Mouse (Mus musculus) heart, embryonic 13.5 days (tissue): ENCODE measurements at regions not wholly inside any gene's neighbourhood (a gene's known extent, or its start where the extent isn't known, plus 50 kb on each side); places are given as distances from the start of the nearest gene placed in this dataset.

Source experiments
- ATAC-seq: fragments of 200-750 bp; cut with Nextera tagmentation; 2 replicates; pipeline ENCODE4 v1.8.0; 2017; ENCODE audit warnings: moderate TSS enrichment; ENCODE audit not compliant: insufficient number of reproducible peaks, low FRiP score, low TSS enrichment; ENCODE audit errors: extremely low read depth
- H3K27ac ChIP-seq: fragments of 300-500 bp; sonication (generic); replicated peaks from 2 replicates; pipeline ENCODE4 v1.5.1; 2015; ENCODE audit warnings: moderate library complexity, mild to moderate bottlenecking, inconsistent platforms
- H3K27me3 ChIP-seq: fragments of 300-500 bp; sonication (generic); replicated peaks from 2 replicates; pipeline ENCODE4 v1.6.1; 2015; ENCODE audit warnings: mild to moderate bottlenecking, inconsistent platforms
- H3K36me3 ChIP-seq: fragments of 300-500 bp; sonication (generic); 2 replicates; pipeline ENCODE4 v1.6.1; 2015; ENCODE audit warnings: mild to moderate bottlenecking, inconsistent platforms
- H3K4me1 ChIP-seq: fragments of 300-500 bp; sonication (generic); 2 replicates; pipeline ENCODE4 v1.6.1; 2015; ENCODE audit warnings: inconsistent platforms
- H3K4me2 ChIP-seq: fragments of 300-500 bp; sonication (generic); 2 replicates; pipeline ENCODE4 v1.6.1; 2015; ENCODE audit warnings: inconsistent platforms, mild to moderate bottlenecking, moderate library complexity
- H3K4me3 ChIP-seq: fragments of 300-500 bp; sonication (generic); 2 replicates; pipeline ENCODE4 v1.5.1; 2015; ENCODE audit warnings: moderate library complexity, mild to moderate bottlenecking, inconsistent platforms
- H3K9ac ChIP-seq: fragments of 300-500 bp; sonication (generic); 2 replicates; pipeline ENCODE4 v1.6.1; 2015; ENCODE audit warnings: inconsistent platforms, mild to moderate bottlenecking, moderate library complexity
- H3K9me3 ChIP-seq: fragments of 300-500 bp; sonication (generic); 2 replicates; pipeline ENCODE4 v1.6.1; 2016; ENCODE audit warnings: inconsistent platforms
- WGBS: fragments of 180-500 bp; shearing (Covaris S2); methylation state at CpG from one replicate; pipeline ENCODE4 v1.1.7; 2015; ENCODE audit warnings: mixed read lengths; 5-methylcytosine and 5-hydroxymethylcytosine counted together

DNA sequence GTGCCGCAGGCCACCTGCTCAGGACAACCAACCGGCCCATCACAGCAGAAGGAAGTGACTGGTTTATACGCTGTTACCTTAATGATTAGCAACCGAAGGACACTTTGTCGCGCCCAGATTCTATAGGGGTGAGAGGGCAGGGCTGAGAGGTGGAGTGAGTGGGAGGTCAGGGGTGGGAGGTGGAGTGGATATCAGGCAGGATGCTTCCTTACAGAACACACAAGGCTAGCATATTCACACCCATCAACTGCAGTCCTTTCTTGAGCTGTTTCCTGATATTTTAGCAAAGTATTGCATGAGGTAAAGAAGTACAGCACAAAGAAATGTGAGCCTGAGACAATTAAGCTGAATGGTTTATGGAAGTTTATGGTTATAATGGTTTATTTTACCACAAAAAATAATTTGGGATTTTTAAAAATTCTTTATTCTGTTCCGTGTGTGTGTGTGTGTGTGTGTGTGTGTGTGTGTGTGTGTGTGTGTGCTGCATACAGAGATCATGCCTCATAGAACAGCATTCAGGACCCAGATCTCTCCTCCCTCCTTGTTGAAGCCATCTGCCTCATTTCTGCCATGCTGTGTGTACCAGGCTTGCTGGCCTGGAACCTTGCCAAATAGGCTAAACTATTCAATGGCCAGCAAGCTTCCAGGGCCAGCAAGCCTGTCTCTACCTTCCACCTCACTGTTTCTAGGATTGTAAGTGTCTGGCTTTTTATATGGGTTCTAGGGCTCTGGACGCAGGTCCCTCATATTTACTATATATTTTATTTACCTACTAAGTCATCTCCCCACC, 190.5 kb downstream of the Prkcq start:
- no peak overlapping the region for H3K27ac ChIP-seq
- no peak overlapping the region for H3K4me2 ChIP-seq
- ATAC-seq = no peak
- no peaks in the 10 kb centered on the region for H3K4me1 ChIP-seq
- H3K36me3 ChIP-seq = no peaks in the 10 kb centered on the region
- WGBS = 78% methylated on average over 8 of the region's 8 CpGs
- no peak overlapping the region for H3K4me3 ChIP-seq
- no peaks in the 10 kb centered on the region for H3K9me3 ChIP-seq
- no peaks in the 10 kb centered on the region for H3K27me3 ChIP-seq
- no peak overlapping the region for H3K9ac ChIP-seq

DNA sequence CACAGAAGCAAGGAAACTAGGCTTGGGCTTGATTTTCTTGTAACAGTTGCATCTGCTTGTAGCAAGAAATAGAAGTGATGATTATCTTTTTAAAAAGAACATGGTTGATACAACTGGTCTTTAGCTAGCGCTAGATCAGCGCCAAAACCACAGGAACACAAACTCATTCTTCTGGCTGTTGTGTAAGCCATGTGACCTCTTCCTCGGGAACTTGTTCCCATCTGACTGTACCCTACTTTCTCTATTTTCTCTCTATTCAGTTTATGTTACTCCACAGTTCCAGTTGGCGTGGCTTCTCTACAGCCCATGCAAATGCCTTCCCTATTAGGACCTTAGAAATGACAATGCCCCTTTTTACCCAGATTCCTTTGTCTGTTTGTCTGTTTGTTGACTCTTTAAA, 187.4 kb downstream of the Prkcq start:
- no peak overlapping the region for H3K27ac ChIP-seq
- 85% methylated on average over 4 of the region's 4 CpGs for WGBS
- H3K4me3 ChIP-seq = no peak overlapping the region
- no peaks in the 10 kb centered on the region for H3K4me1 ChIP-seq
- H3K9me3 ChIP-seq = peaks cover 10% of the 10 kb centered on the region
- H3K36me3 ChIP-seq = no peaks in the 10 kb centered on the region
- no peak overlapping the region for H3K4me2 ChIP-seq
- no peak for ATAC-seq
- H3K9ac ChIP-seq = no peak overlapping the region
- H3K27me3 ChIP-seq = no peaks in the 10 kb centered on the region

DNA sequence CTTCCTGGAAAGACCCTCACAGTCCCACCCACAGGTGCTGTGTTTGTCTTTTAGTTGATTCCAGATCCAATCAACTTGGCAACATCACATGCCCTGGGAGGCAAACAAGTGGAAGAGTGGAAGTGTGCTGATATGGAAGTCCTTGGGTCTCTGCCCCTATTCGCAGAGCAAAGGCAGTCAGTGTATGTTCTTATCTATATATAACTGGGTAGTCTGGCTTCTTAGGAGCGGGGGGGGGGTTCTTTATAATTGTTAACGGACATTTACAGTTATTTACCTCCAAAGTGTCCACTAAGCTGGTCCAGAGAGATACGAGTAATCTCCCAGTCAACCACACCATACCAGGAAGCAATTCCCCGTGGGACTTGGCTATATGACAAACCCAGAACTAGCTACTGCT, 184.8 kb downstream of the Prkcq start:
- Histone ChIP-seq H3K27me3 (no peaks in the 10 kb centered on the region), H3K9me3 (peaks cover 10% of the 10 kb centered on the region), H3K4me3 (no peak overlapping the region), H3K4me1 (no peaks in the 10 kb centered on the region), H3K36me3 (no peaks in the 10 kb centered on the region), H3K9ac (no peak overlapping the region), H3K27ac (no peak overlapping the region), H3K4me2 (no peak overlapping the region)
- 75% methylated on average over 5 of the region's 5 CpGs for WGBS
- ATAC-seq = no peak

DNA sequence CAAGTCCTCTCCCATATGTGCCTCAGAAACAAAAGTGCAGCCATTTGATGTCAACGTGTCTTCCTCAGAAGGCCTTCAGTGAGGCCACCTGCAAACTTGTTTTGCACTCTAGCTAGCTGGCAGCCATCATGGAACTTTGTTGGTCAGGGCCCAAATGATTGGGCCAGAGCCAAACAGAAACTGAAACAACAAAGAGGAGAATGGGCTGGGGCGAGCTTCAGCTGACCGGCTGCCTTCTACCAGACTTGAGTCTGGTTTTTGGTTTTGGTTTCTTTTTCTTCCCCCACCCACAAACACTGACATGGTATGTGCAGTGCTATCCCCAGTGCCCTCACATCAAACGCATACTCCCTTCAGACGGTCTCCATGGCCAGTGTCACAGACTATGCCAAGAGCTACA, 183.7 kb downstream of the Prkcq start:
- H3K4me3 ChIP-seq = no peak overlapping the region
- H3K4me1 ChIP-seq = no peaks in the 10 kb centered on the region
- no peak for ATAC-seq
- no peak overlapping the region for H3K4me2 ChIP-seq
- H3K9ac ChIP-seq = no peak overlapping the region
- WGBS = 83% methylated on average over 5 of the region's 5 CpGs
- no peaks in the 10 kb centered on the region for H3K36me3 ChIP-seq
- H3K9me3 ChIP-seq = peaks cover 10% of the 10 kb centered on the region
- H3K27me3 ChIP-seq = no peaks in the 10 kb centered on the region
- no peak overlapping the region for H3K27ac ChIP-seq
